Mouse (Mus musculus) c-Kit-positive CD71-negative TER-119-negative erythroid progenitor cells, embryonic 14.5 days (primary cell): ENCODE measurements at regions not wholly inside any gene's neighbourhood (a gene's known extent, or its start where the extent isn't known, plus 50 kb on each side); places are given as distances from the start of the nearest gene placed in this dataset.

Source experiments
- DNase-seq: peaks from one replicate; pipeline ENCODE4 v3.0.0-alpha.2; 2013; ENCODE audit warnings: low read depth

GRCm38 (mm10) chr8:87417466-87417865, 54.9 kb downstream of the Cbln1 start:
- no peak for DNase-seq

GRCm38 (mm10) chr8:87415051-87415630, 57.3 kb downstream of the Cbln1 start:
- DNase-seq = no peak

- no peak for DNase-seq
Observed at GRCm38 (mm10) chr8:87389016-87389415, 83.4 kb downstream of the Cbln1 start.

- no peak for DNase-seq
Observed at GRCm38 (mm10) chr8:87383527-87384206, 88.7 kb downstream of the Cbln1 start.

GRCm38 (mm10) chr8:87382311-87382710, 90.1 kb downstream of the Cbln1 start:
- no peak for DNase-seq

GRCm38 (mm10) chr8:87380791-87381190, 91.6 kb downstream of the Cbln1 start:
- DNase-seq = no peak

- no peak for DNase-seq
Observed at GRCm38 (mm10) chr8:87379296-87379695, 93.1 kb downstream of the Cbln1 start.

- DNase-seq = no peak
Observed at GRCm38 (mm10) chr8:87374044-87374443, 98.4 kb downstream of the Cbln1 start.

GRCm38 (mm10) chr8:87373535-87373934, 98.9 kb downstream of the Cbln1 start:
- DNase-seq = no peak

- DNase-seq = no peak
Observed at GRCm38 (mm10) chr8:87372061-87372460, 100.3 kb downstream of the Cbln1 start.

GRCm38 (mm10) chr8:87370194-87370593, 102.2 kb downstream of the Cbln1 start:
- DNase-seq = no peak

- no peak for DNase-seq
Observed at GRCm38 (mm10) chr8:87350471-87350870, 121.9 kb downstream of the Cbln1 start.

- DNase-seq = no peak
Observed at GRCm38 (mm10) chr8:87349781-87350181, 122.6 kb downstream of the Cbln1 start.

GRCm38 (mm10) chr8:87329371-87329770, 143.0 kb downstream of the Cbln1 start:
- DNase-seq = no peak

- no peak for DNase-seq
Observed at GRCm38 (mm10) chr8:87314570-87314969, 157.8 kb downstream of the Cbln1 start.

- DNase-seq = no peak
Observed at GRCm38 (mm10) chr8:87311282-87311681, 161.1 kb downstream of the Cbln1 start.

GRCm38 (mm10) chr8:87308311-87308710, 164.1 kb downstream of the Cbln1 start:
- no peak for DNase-seq

GRCm38 (mm10) chr8:87305001-87305400, 167.4 kb downstream of the Cbln1 start:
- DNase-seq = no peak

GRCm38 (mm10) chr8:87303522-87303921, 168.9 kb downstream of the Cbln1 start:
- no peak for DNase-seq

- DNase-seq = no peak
Observed at GRCm38 (mm10) chr8:87297761-87298160, 174.6 kb downstream of the Cbln1 start.

- no peak for DNase-seq
Observed at GRCm38 (mm10) chr8:87297331-87297730, 175.1 kb downstream of the Cbln1 start.

- DNase-seq = no peak
Observed at GRCm38 (mm10) chr8:87286059-87286458, 186.3 kb downstream of the Cbln1 start.

- DNase-seq = no peak
Observed at GRCm38 (mm10) chr8:87284356-87284755, 188.1 kb downstream of the Cbln1 start.

- DNase-seq = no peak
Observed at GRCm38 (mm10) chr8:87282511-87282910, 189.9 kb downstream of the Cbln1 start.
